15 mouse cellular contexts compared by ENCODE assay signal in genomic region chr7:66365904-66366303, GRCm38 (mm10). TPM values are rescaled to one million over a fixed set of nuclear protein-coding genes. Genes with fewer than 3 reads are reported as not detected.
DNase-seq lines count a peak whose midpoint lies in the region; ATAC-seq and TF ChIP-seq lines count a peak whose summit lies in the region.
"Had no signal": no experiment of that assay in that cellular context is flagged by ENCODE, and none has a peak within 500 bp of the region (broad histone marks: within the 10 kb centered on the region; RNA-seq: fewer than 3 reads in every experiment).

Gm10974 (plus strand) TSS chr7:66365905.

- H3K27me3 ChIP-seq in heart, embryonic 11.5 days (ENCODE audit: control insufficient read depth, insufficient read depth, low read length) = no peaks in the 10 kb centered on the region
- H3K27me3 ChIP-seq in heart, postnatal 0 days (ENCODE audit: control insufficient read depth, insufficient read depth, low read length) = no peaks in the 10 kb centered on the region
- H3K27me3 ChIP-seq in lung, postnatal 0 days (replicated peaks; ENCODE audit: insufficient read depth, low read length) = no peaks in the 10 kb centered on the region
- no peaks in the 10 kb centered on the region for H3K27me3 ChIP-seq in forebrain, embryonic 10.5 days (ENCODE audit: poor library complexity, severe bottlenecking)

- no peak within 1 kb of the TSS for H3K9ac ChIP-seq in heart, embryonic 11.5 days (ENCODE audit: low read depth, low read length)
- no peak within 1 kb of the TSS for H3K9ac ChIP-seq in heart, postnatal 0 days (replicated peaks; ENCODE audit: low read depth, low read length)
- H3K9ac ChIP-seq in lung, postnatal 0 days (replicated peaks; ENCODE audit: low read depth) = no peak within 1 kb of the TSS
- H3K9ac ChIP-seq: liver, embryonic 14.5 days had no signal

- peaks cover 5% of the 10 kb centered on the region; the same call in 1 of the 2 replicates for H3K4me1 ChIP-seq in heart, embryonic 11.5 days (ENCODE audit: control insufficient read depth, insufficient read depth, low read length)
- no peaks in the 10 kb centered on the region; the same call in 1 of the 2 replicates for H3K4me1 ChIP-seq in heart, postnatal 0 days (ENCODE audit: control insufficient read depth, insufficient read depth)
- H3K4me1 ChIP-seq in lung, postnatal 0 days (ENCODE audit: insufficient read depth, low read depth, low read length) = no peaks in the 10 kb centered on the region
- 0 out of 2 replicates have a peak, but pooled peaks cover 4% of the 10 kb centered on the region for H3K4me1 ChIP-seq in forebrain, embryonic 10.5 days

- no peaks in the 10 kb centered on the region for H3K9me3 ChIP-seq in heart, embryonic 11.5 days (replicated peaks; ENCODE audit: control insufficient read depth, low read length)
- H3K9me3 ChIP-seq in heart, postnatal 0 days (replicated peaks; ENCODE audit: control insufficient read depth, low read length) = peaks cover 9% of the 10 kb centered on the region; the same call in 1 of the 2 replicates
- H3K9me3 ChIP-seq in lung, postnatal 0 days (ENCODE audit: low read length) = no peaks in the 10 kb centered on the region
- H3K9me3 ChIP-seq in forebrain, embryonic 10.5 days = peaks cover 13% of the 10 kb centered on the region; the same call in 1 of the 2 replicates

- ATAC-seq in heart, embryonic 11.5 days (replicated peaks; ENCODE audit: insufficient number of reproducible peaks, low FRiP score, low TSS enrichment) = no peak
- ATAC-seq in heart, postnatal 0 days (ENCODE audit: insufficient read depth, low read depth) = 0 out of 2 replicates have a peak, but pooled peaks have one; percentile 36
- peak; percentile 93 for ATAC-seq in lung, postnatal 0 days
- no peak for ATAC-seq in megakaryocyte progenitor cell, adult 5-6 weeks (replicated peaks; ENCODE audit: poor library complexity)

- H3K36me3 ChIP-seq in heart, embryonic 11.5 days (ENCODE audit: control insufficient read depth, insufficient read depth, low read length) = no peaks in the 10 kb centered on the region
- no peaks in the 10 kb centered on the region for H3K36me3 ChIP-seq in heart, postnatal 0 days (replicated peaks; ENCODE audit: control insufficient read depth, insufficient read depth, low read length)
- H3K36me3 ChIP-seq in lung, postnatal 0 days (ENCODE audit: insufficient read depth, low read length) = no peaks in the 10 kb centered on the region
- no peaks in the 10 kb centered on the region for H3K36me3 ChIP-seq in forebrain, embryonic 10.5 days (replicated peaks)
- H3K36me3 ChIP-seq: G1E had no signal

- no peak for TF ChIP-seq EP300 in heart, postnatal 0 days (IDR thresholded peaks at IDR 0.05; ENCODE audit: low read depth)
- TF ChIP-seq EP300 in lung, postnatal 0 days (IDR thresholded peaks at IDR 0.05) = peak; percentile 98

- DNase-seq in heart, adult 8-10 months (ENCODE audit: low spot score) = peak; percentile 72
- DNase-seq in NIH3T3 (ENCODE audit: low read depth) = peak; percentile 80
- DNase-seq in heart, postnatal 0 days (ENCODE audit: low spot score) = no peak
- DNase-seq in lung, postnatal 0 days (ENCODE audit: low spot score) = peak; percentile 91
- DNase-seq in forebrain, embryonic 10.5 days (ENCODE audit: extremely low spot score, low spot score) = no peak
- DNase-seq in embryo, embryonic 10 days (ENCODE audit: low spot score) = no peak
- DNase-seq: right cerebral cortex, postnatal 25 days; thymus, postnatal 25 days had no signal

- no peak within 1 kb of the TSS for H3K4me2 ChIP-seq in heart, embryonic 11.5 days
- no peak within 1 kb of the TSS for H3K4me2 ChIP-seq in heart, postnatal 0 days (ENCODE audit: low read depth, low read length)
- H3K4me2 ChIP-seq in lung, postnatal 0 days (replicated peaks; ENCODE audit: low read depth, low read length) = no peak within 1 kb of the TSS

- no peak within 1 kb of the TSS for H3K4me3 ChIP-seq in heart, embryonic 11.5 days (ENCODE audit: low read depth, low read length)
- no peak within 1 kb of the TSS for H3K4me3 ChIP-seq in heart, postnatal 0 days (ENCODE audit: low read depth, low read length)
- no peak within 1 kb of the TSS for H3K4me3 ChIP-seq in lung, postnatal 0 days (ENCODE audit: low read depth, low read length)
- H3K4me3 ChIP-seq in forebrain, embryonic 10.5 days = no peak within 1 kb of the TSS

- no peak within 1 kb of the TSS for H3K27ac ChIP-seq in heart, embryonic 11.5 days (ENCODE audit: low read depth, low read length)
- H3K27ac ChIP-seq in heart, postnatal 0 days (ENCODE audit: low read depth) = no peak within 1 kb of the TSS
- H3K27ac ChIP-seq in lung, postnatal 0 days (ENCODE audit: low read length) = peak within 1 kb of the TSS; percentile 22
- H3K27ac ChIP-seq in forebrain, embryonic 10.5 days = no peak within 1 kb of the TSS
- H3K27ac ChIP-seq: liver, embryonic 14.5 days had no signal

- TF ChIP-seq CTCF in heart, postnatal 0 days (IDR thresholded peaks at IDR 0.05; ENCODE audit: low read depth) = no peak
- no peak; the same call in 1 of the 2 replicates for TF ChIP-seq CTCF in lung, postnatal 0 days (IDR thresholded peaks at IDR 0.05)

- WGBS in heart, embryonic 11.5 days (ENCODE audit: insufficient replicate concordance) = 49% methylated on average over 2 of the region's 2 CpGs
- WGBS in heart, postnatal 0 days = 51% methylated on average over 2 of the region's 2 CpGs
- WGBS in lung, postnatal 0 days = 14% methylated on average over 2 of the region's 2 CpGs
- WGBS in forebrain, embryonic 10.5 days = 67% methylated on average over 2 of the region's 2 CpGs

RNA-seq across cellular contexts. Expression of gene Gm10974, which starts in this region (rescaled TPM):
- not detected for total RNA-seq in heart, adult 8-10 months (2022)
- not detected in 2 replicates for polyA plus RNA-seq in heart, embryonic 11.5 days (2014; fragmentation: Nextera tagmentation; extraction: Ambion mirVana)
- total RNA-seq in heart, postnatal 0 days (2014; rRNA removed; ENCODE audit: low replicate concordance) = not detected in 2 replicates
- not detected in 2 replicates for polyA plus RNA-seq in heart, postnatal 0 days (2015; fragmentation: Nextera tagmentation; extraction: Ambion mirVana)
- polyA plus RNA-seq in lung, postnatal 0 days (2015; fragmentation: Nextera tagmentation; extraction: Ambion mirVana) = not detected in 2 replicates
- not detected in 2 replicates for polyA plus RNA-seq in forebrain, embryonic 10.5 days (2016; fragmentation: Nextera tagmentation; extraction: Ambion mirVana)
- not detected in 2 replicates for total RNA-seq in megakaryocyte progenitor cell, adult 5-6 weeks (2015)
- not detected in 2 replicates for total RNA-seq in megakaryocyte progenitor cell, adult 5-6 weeks (2017)
- total RNA-seq: G1E; layer of hippocampus, adult 18-20 months had no signal
- polyA plus RNA-seq: brain, embryonic 14.5 days; G1E; gonadal fat pad, adult 2 months; liver, embryonic 14.5 days had no signal

Comparison
In these comparisons a context has a peak if more than half of its experiments do, and no peak if none do; other contexts are left out.
1. Peak in DNase-seq in heart, adult 8-10 months; RNA of the gene not detected or under 1 TPM.
2. Peak in ATAC-seq in heart, postnatal 0 days; RNA of the gene not detected or under 1 TPM.
3. Peak in DNase-seq, ATAC-seq and H3K27ac ChIP-seq in lung, postnatal 0 days; RNA of the gene not detected or under 1 TPM.